Mouse (Mus musculus) neural tube, postnatal 0 days (tissue): Measurements from ENCODE around the gene Ccdc141. TPM values are rescaled to one million over a fixed set of nuclear protein-coding genes. Genes with fewer than 3 reads are reported as not detected.

Experiments used
- microRNA-seq: library from miRNA; unstranded; fragments of <30 nt; microRNA quantifications from one replicate; pipeline ENCODE4, GENCODE M21; 2016
- polyA plus RNA-seq: library from polyadenylated mRNA; unstranded; fragments of >200 nt; fragmentation: Nextera tagmentation; extraction: Ambion mirVana; gene quantifications from 2 replicates; pipeline ENCODE4 v1.2.1, GENCODE M21; 2015

The Ccdc141 gene
- 11.6 and 13.4 TPM in 2 replicates for polyA plus RNA-seq

DNA sequence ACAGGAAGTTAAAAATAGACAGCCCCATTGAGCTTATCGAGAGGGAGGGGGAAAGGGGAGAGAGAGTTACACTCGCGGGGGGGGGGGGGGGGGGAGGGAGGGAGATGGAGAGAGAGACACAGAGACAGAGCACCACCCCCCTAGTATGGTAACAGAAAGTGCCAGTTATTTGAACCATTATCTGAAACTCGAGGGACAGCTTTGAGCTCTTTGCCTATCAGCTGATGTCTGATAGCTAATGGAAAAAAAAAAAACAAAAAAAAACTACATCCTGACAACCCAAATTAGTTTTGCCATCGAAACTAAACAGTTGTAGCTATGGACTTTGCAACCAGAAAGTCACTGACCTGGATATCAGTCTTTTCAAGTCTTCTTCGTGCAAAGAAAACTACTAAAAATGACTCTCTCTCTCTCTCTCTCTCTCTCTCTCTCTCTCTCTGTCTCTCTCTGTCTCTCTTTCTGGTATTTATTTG, at the start of gene Ccdc141:
Gene Ccdc141, minus strand, starts transcription at position 4 of the 473 bp plus-strand sequence.

DNA sequence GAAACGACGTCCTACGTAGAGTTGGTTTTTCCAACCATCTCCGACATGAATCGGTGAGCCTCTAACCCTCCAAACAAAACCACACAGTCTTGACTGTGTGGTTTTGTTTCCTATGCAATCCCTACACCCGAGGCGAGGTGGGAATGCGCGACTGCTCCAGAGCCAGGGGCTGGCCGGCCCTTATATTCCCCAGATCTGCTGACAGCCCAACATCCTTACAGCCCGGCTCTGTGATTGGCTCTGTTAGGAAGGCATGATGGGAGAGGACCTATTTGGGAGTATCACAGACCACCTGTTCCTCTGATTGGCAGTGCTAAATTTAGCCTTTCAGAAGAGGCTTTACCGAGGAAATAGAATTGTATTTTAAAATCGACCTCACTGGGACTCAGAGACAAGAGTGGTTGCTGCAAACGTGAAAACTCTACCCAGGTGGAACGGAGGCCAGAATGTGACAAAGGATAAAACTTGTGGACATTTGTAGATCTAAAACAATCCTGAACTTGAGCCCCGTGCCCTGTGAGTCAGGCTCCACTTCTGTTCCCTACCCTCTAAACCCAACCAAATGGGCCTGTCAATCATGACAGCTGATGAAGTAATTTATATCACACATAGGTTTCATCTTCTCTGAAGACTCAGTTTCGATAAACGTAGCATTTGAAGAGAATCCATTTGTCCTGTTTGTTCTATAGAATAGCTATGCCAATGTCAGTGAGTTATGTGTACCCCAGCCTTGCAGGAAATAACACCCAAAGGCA, 187.9 kb downstream of the Ccdc141 start, which contains the start of gene Ttn:
Gene Ttn, minus strand, starts transcription at position 157 of the 755 bp plus-strand sequence.

Small RNA genes within 50 kb of the gene (microRNA-seq; reads per million reads assigned to microRNA genes)
- not detected for gene Gm44360

Other genes starting within 250 kb of the Ccdc141 start
- gene Ttn, start 188.1 kb downstream of the Ccdc141 start, polyA plus RNA-seq = 0.83 and 1.6 TPM in 2 replicates
- gene Sestd1, start 110.0 kb upstream of the Ccdc141 start, polyA plus RNA-seq = 18.9 and 19.4 TPM in 2 replicates